27 mouse cellular contexts compared by ENCODE assay signal in the genomic region with DNA sequence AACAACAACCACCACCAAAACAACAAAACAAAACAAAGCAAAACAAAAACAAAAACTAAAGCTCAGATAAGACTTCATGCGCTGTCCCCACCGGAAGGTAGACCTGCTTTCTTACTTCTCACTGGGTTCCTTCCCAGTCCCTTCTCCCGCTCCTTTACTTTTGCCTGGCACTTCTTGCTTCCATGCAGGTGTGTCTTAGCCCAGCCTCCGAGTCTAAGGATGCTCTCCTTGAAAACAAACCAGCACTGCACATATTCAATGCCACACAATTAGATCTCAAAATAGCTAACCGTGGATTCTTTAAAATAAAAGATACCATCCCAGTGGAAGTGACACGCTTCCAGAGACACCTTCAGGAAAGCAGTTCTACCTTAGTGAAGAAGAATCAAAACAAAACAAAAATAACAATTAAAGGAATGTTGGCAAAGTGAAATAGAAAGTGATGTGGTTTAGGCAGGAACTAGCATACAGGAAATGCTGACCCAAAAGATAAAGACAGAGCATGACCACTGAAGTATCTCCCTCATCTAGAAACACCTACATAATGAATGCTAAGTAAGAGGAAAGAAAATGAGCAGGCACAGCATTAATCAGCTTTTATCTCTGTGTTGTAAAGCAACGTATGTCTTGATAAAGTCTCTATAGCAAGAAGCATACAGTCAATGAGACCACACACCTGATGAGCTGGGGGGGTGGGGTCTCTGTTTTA.
DNase-seq lines count a peak whose midpoint lies in the region; ATAC-seq and TF ChIP-seq lines count a peak whose summit lies in the region.
"Had no signal": no experiment of that assay in that cellular context is flagged by ENCODE, and none has a peak within 500 bp of the region (broad histone marks: within the 10 kb centered on the region; RNA-seq: fewer than 3 reads in every experiment).

No protein-coding gene starts in this region.

- no peaks in the 10 kb centered on the region for H3K4me1 ChIP-seq in cerebellum, adult 2 months (ENCODE audit: control insufficient read depth, insufficient read depth, low read length)
- H3K4me1 ChIP-seq: hindbrain, embryonic 13.5 days had no signal

- H3K27ac ChIP-seq in cerebellum, adult 2 months (ENCODE audit: insufficient read depth, low read length) = no peak overlapping the region
- H3K27ac ChIP-seq: heart, adult 2 months; heart, embryonic 10.5 days; heart, embryonic 13.5 days; hindbrain, embryonic 10.5 days; hindbrain, embryonic 13.5 days had no signal

- H3K4me3 ChIP-seq in cerebellum, adult 2 months (replicated peaks; ENCODE audit: insufficient read depth, low read depth, low read length) = no peak overlapping the region
- H3K4me3 ChIP-seq: heart, adult 2 months; heart, embryonic 10.5 days; heart, embryonic 13.5 days; hindbrain, embryonic 10.5 days; hindbrain, embryonic 13.5 days had no signal

- intact Hi-C loops in heart, postnatal 36 days (cut with DNase I) = no loop called here

- peak; percentile 29 for ATAC-seq in CD4-positive, CD25-positive, alpha-beta regulatory T cell, adult 4 months
- ATAC-seq in hematopoietic stem cell, adult 5-6 weeks (replicated peaks in 1 of 2; ENCODE audit: insufficient read depth in 1 of 2, low FRiP score in 2 of 2, low TSS enrichment in 1 of 2, low read depth in 1 of 2, poor library complexity in 2 of 2, severe bottlenecking in 2 of 2) = peak; percentile 72 to 79
- ATAC-seq in megakaryocyte, adult 5-6 weeks (ENCODE audit: poor library complexity, severe bottlenecking) = peak; percentile 60
- ATAC-seq: activated CD4-positive, CD25-positive, alpha-beta regulatory T cell, adult 4 months; forebrain, embryonic 14.5 days; forebrain, postnatal 0 days; hindbrain, embryonic 16.5 days had no signal

- no peaks in the 10 kb centered on the region for H3K27me3 ChIP-seq in cerebellum, adult 2 months (ENCODE audit: control insufficient read depth, insufficient read depth, low read length)
- H3K27me3 ChIP-seq: heart, embryonic 13.5 days; hindbrain, embryonic 13.5 days had no signal

- DNase-seq in heart, adult 11 months = peak; percentile 66
- no peak for DNase-seq in heart, postnatal 36 days
- no peak for DNase-seq in cerebellum, adult 9-11 months
- no peak for DNase-seq in cerebellum, adult 2 months
- DNase-seq in gastrocnemius, adult 18-20 months (ENCODE audit: low spot score) = no peak
- DNase-seq: adrenal gland, adult 8-10 months; adrenal gland, postnatal 25 days; B cell, adult 2 months; cerebellum, adult 18-20 months; cerebellum, postnatal 10 days; cerebellum, postnatal 36 days; forebrain, postnatal 0 days; gastrocnemius, postnatal 10 days; heart, adult 2 months; heart, postnatal 14 days; kidney, adult 11 months; kidney, adult 8-10 months had no signal

- 93% methylated on average over 7 of the region's 7 CpGs for WGBS in cerebellum, adult 2 months

- no peak for TF ChIP-seq POLR2A in cerebellum, adult 2 months (IDR thresholded peaks at IDR 0.05; ENCODE audit: borderline replicate concordance, insufficient read depth, low read length)

- no peak for TF ChIP-seq CTCF in cerebellum, adult 2 months (IDR thresholded peaks at IDR 0.05; ENCODE audit: borderline replicate concordance, insufficient read depth, low read depth, low read length)
